Mouse (Mus musculus): ENCODE results near the gene Nhlrc2. TPM values are rescaled to one million over a fixed set of nuclear protein-coding genes. Genes with fewer than 3 reads are reported as not detected.

The Nhlrc2 gene
- polyA plus RNA-seq, 1 experiment from 2014 or later: 13.1 TPM

DNA sequence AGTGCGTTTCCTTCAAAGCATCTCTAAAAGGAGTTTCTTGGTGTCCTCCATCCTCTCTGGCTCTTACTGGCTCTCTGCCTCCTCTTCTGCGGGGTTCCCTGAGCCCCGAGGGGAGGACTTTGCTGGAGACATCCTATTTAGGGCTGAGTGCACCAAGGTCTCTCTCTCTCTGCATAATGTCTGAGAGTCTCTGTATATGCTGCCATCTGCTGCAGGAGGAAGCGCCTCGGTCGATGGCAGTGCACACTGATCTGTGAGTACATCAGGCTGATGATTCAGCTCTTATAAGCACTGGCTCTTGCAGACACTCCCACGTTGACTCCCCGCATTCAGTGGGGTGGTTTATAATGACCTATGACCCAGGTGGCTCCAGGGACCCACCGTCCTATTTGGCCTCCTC, 70.8 kb downstream of the Nhlrc2 start:
- no peak overlapping the region for H3K27ac ChIP-seq (replicated peaks; ENCODE audit: low read depth, low read length)
- WGBS: 68% methylated on average over 9 of the region's 9 CpGs
- H3K9me3 ChIP-seq (ENCODE audit: control insufficient read depth, low read length): no peaks in the 10 kb centered on the region
- no peak overlapping the region for H3K9ac ChIP-seq (ENCODE audit: low read depth, low read length)
- ATAC-seq (ENCODE audit: low read depth) (no peak), DNase-seq (ENCODE audit: low spot score) (no peak)
- H3K4me3 ChIP-seq (ENCODE audit: low read depth, low read length): no peak overlapping the region
- no peaks in the 10 kb centered on the region for H3K4me1 ChIP-seq (ENCODE audit: control insufficient read depth, insufficient read depth, low read length)
- no peak overlapping the region for H3K4me2 ChIP-seq (ENCODE audit: low read depth, low read length)
- no peaks in the 10 kb centered on the region for H3K36me3 ChIP-seq (ENCODE audit: control insufficient read depth, insufficient read depth, low read length)
- no peaks in the 10 kb centered on the region for H3K27me3 ChIP-seq (replicated peaks; ENCODE audit: control insufficient read depth, insufficient read depth, low read length)

- no peaks in the 10 kb centered on the region for H3K27me3 ChIP-seq (replicated peaks; ENCODE audit: control insufficient read depth, insufficient read depth, low read length)
- H3K4me3 ChIP-seq (ENCODE audit: low read depth, low read length): no peak overlapping the region
- no peak overlapping the region for H3K27ac ChIP-seq (replicated peaks; ENCODE audit: low read depth, low read length)
- H3K9ac ChIP-seq (ENCODE audit: low read depth, low read length): no peak overlapping the region
- no peaks in the 10 kb centered on the region for H3K9me3 ChIP-seq (ENCODE audit: control insufficient read depth, low read length)
- ATAC-seq (ENCODE audit: low read depth) (no peak), DNase-seq (ENCODE audit: low spot score) (peak; percentile 38)
- 61% methylated on average over 4 of the region's 4 CpGs for WGBS
- no peak overlapping the region for H3K4me2 ChIP-seq (ENCODE audit: low read depth, low read length)
- no peaks in the 10 kb centered on the region for H3K36me3 ChIP-seq (ENCODE audit: control insufficient read depth, insufficient read depth, low read length)
- H3K4me1 ChIP-seq (ENCODE audit: control insufficient read depth, insufficient read depth, low read length): no peaks in the 10 kb centered on the region
Measured at GRCm38 (mm10) chr19:56619546-56619945, 71.5 kb downstream of the Nhlrc2 start.

DNA sequence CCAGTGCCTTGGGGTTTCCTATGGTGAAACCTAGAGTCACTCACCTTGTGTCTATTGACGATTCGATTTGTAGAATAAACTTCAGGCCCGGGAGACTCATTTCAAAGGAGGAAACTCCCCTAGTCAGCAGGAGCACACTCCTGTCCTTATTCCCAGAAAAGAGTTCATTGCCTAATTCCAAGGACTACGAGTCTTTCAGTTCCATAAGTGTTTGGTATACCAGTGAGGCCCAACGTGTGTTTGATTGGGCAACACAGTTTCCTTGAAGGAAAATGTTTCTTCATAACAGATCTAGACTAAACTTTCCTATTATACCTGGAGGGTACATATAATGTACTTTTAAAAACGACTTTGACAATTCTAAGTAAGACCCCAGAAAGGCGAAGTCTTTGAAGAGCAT, 73.8 kb downstream of the Nhlrc2 start:
- Histone ChIP-seq H3K36me3 (ENCODE audit: control insufficient read depth, insufficient read depth, low read length) (no peaks in the 10 kb centered on the region), H3K4me2 (ENCODE audit: low read depth, low read length) (no peak overlapping the region), H3K27ac (replicated peaks; ENCODE audit: low read depth, low read length) (no peak overlapping the region), H3K4me1 (ENCODE audit: control insufficient read depth, insufficient read depth, low read length) (no peaks in the 10 kb centered on the region), H3K9me3 (ENCODE audit: control insufficient read depth, low read length) (no peaks in the 10 kb centered on the region), H3K27me3 (replicated peaks; ENCODE audit: control insufficient read depth, insufficient read depth, low read length) (no peaks in the 10 kb centered on the region), H3K9ac (ENCODE audit: low read depth, low read length) (no peak overlapping the region), H3K4me3 (ENCODE audit: low read depth, low read length) (no peak overlapping the region)
- 86% methylated on average over 7 of the region's 7 CpGs for WGBS
- ATAC-seq (ENCODE audit: low read depth) (no peak), DNase-seq (ENCODE audit: low spot score) (no peak)

DNA sequence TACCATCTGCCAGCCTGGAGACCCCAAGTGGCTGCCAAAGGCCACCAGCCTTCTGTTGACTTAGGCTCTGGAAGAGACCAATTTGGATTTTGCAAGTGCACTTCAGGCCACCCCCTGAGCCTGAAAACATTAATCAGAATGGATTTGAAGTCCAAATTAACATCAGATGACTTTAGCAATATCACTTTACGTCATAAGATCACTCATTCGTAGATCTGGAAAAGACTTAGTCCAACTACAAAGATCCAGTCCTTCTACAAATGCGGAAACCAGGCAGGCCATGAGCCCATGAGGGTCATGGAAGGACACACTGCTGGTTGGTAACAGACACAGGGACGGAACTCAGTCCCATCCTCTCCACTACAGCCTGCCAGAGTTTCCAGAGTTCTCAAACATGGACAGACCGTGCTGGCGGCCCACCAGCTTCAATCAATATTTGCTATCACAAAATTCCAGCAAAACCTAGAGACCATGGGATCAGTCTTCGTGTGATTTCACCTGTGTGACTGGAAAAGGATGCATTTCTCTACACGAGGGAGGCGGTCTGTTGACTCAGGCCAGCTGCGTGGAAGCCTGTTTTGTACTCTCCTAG, 79.9 kb downstream of the Nhlrc2 start:
- no peaks in the 10 kb centered on the region for H3K9me3 ChIP-seq (ENCODE audit: control insufficient read depth, low read length)
- H3K4me1 ChIP-seq (ENCODE audit: control insufficient read depth, insufficient read depth, low read length): no peaks in the 10 kb centered on the region
- ATAC-seq (ENCODE audit: low read depth): no peak
- H3K4me2 ChIP-seq (ENCODE audit: low read depth, low read length): no peak overlapping the region
- no peaks in the 10 kb centered on the region for H3K27me3 ChIP-seq (replicated peaks; ENCODE audit: control insufficient read depth, insufficient read depth, low read length)
- no peak overlapping the region for H3K27ac ChIP-seq (replicated peaks; ENCODE audit: low read depth, low read length)
- H3K4me3 ChIP-seq (ENCODE audit: low read depth, low read length): no peak overlapping the region
- no peak overlapping the region for H3K9ac ChIP-seq (ENCODE audit: low read depth, low read length)
- no peaks in the 10 kb centered on the region for H3K36me3 ChIP-seq (ENCODE audit: control insufficient read depth, insufficient read depth, low read length)
- WGBS: 81% methylated on average over 10 of the region's 10 CpGs
- no peak for DNase-seq (ENCODE audit: low spot score)

- WGBS: 69% methylated on average over 6 of the region's 6 CpGs
- ATAC-seq (ENCODE audit: low read depth): no peak
Measured at GRCm38 (mm10) chr19:56629647-56630046, 81.6 kb downstream of the Nhlrc2 start.

DNA sequence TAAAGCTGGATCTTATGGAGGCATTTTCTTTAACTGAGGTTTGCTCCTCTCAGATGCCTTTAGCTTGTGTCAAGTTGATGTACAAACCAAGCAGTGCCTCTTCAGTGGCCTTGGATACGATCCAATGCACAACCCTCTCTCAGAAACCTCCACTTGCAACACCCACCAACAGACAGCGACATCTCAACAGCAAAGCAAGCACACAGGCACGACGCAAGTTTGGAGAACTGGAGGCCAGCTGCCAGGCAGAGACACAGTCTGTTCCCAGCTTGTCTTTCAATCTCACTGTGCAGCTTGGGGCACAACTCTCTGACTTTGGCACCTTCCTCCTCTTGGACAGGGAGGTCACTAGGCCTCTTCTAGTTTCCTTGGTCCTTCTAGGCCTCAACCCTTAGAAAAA, 83.0 kb downstream of the Nhlrc2 start:
- no peak overlapping the region for H3K9ac ChIP-seq (ENCODE audit: low read depth, low read length)
- 72% methylated on average over 4 of the region's 4 CpGs for WGBS
- H3K4me2 ChIP-seq (ENCODE audit: low read depth, low read length): no peak overlapping the region

More at GRCm38 (mm10) chr19:56629647-56630046, 81.6 kb downstream of the Nhlrc2 start:
- Histone ChIP-seq H3K4me3 (ENCODE audit: low read depth, low read length) (no peak overlapping the region), H3K4me2 (ENCODE audit: low read depth, low read length) (no peak overlapping the region), H3K4me1 (ENCODE audit: control insufficient read depth, insufficient read depth, low read length) (no peaks in the 10 kb centered on the region), H3K27me3 (replicated peaks; ENCODE audit: control insufficient read depth, insufficient read depth, low read length) (no peaks in the 10 kb centered on the region), H3K36me3 (ENCODE audit: control insufficient read depth, insufficient read depth, low read length) (no peaks in the 10 kb centered on the region), H3K27ac (replicated peaks; ENCODE audit: low read depth, low read length) (no peak overlapping the region), H3K9ac (ENCODE audit: low read depth, low read length) (no peak overlapping the region), H3K9me3 (ENCODE audit: control insufficient read depth, low read length) (no peaks in the 10 kb centered on the region)
- DNase-seq (ENCODE audit: low spot score): no peak

GRCm38 (mm10) chr19:56631451-56631901, 83.4 kb downstream of the Nhlrc2 start:
- Histone ChIP-seq H3K4me1 (ENCODE audit: control insufficient read depth, insufficient read depth, low read length) (no peaks in the 10 kb centered on the region), H3K9me3 (ENCODE audit: control insufficient read depth, low read length) (no peaks in the 10 kb centered on the region), H3K27me3 (replicated peaks; ENCODE audit: control insufficient read depth, insufficient read depth, low read length) (no peaks in the 10 kb centered on the region), H3K4me2 (ENCODE audit: low read depth, low read length) (no peak overlapping the region), H3K36me3 (ENCODE audit: control insufficient read depth, insufficient read depth, low read length) (no peaks in the 10 kb centered on the region), H3K27ac (replicated peaks; ENCODE audit: low read depth, low read length) (no peak overlapping the region), H3K4me3 (ENCODE audit: low read depth, low read length) (no peak overlapping the region), H3K9ac (ENCODE audit: low read depth, low read length) (no peak overlapping the region)
- ATAC-seq (ENCODE audit: low read depth) (no peak), DNase-seq (ENCODE audit: low spot score) (no peak)
- 57% methylated on average over 11 of the region's 11 CpGs for WGBS

More for the DNA sequence above, 83.0 kb downstream of the Nhlrc2 start:
- Histone ChIP-seq H3K4me3 (ENCODE audit: low read depth, low read length) (no peak overlapping the region), H3K9me3 (ENCODE audit: control insufficient read depth, low read length) (no peaks in the 10 kb centered on the region), H3K27ac (replicated peaks; ENCODE audit: low read depth, low read length) (no peak overlapping the region), H3K27me3 (replicated peaks; ENCODE audit: control insufficient read depth, insufficient read depth, low read length) (no peaks in the 10 kb centered on the region), H3K36me3 (ENCODE audit: control insufficient read depth, insufficient read depth, low read length) (no peaks in the 10 kb centered on the region), H3K4me1 (ENCODE audit: control insufficient read depth, insufficient read depth, low read length) (no peaks in the 10 kb centered on the region)
- ATAC-seq (ENCODE audit: low read depth) (no peak), DNase-seq (ENCODE audit: low spot score) (no peak)

GRCm38 (mm10) chr19:56637035-56637683, 89.1 kb downstream of the Nhlrc2 start:
- H3K9ac ChIP-seq (ENCODE audit: low read depth, low read length): no peak overlapping the region
- ATAC-seq (ENCODE audit: low read depth) (no peak), DNase-seq (ENCODE audit: low spot score) (no peak)
- no peak overlapping the region for H3K4me2 ChIP-seq (ENCODE audit: low read depth, low read length)
- H3K4me1 ChIP-seq (ENCODE audit: control insufficient read depth, insufficient read depth, low read length): no peaks in the 10 kb centered on the region
- H3K4me3 ChIP-seq (ENCODE audit: low read depth, low read length): no peak overlapping the region
- no peaks in the 10 kb centered on the region for H3K27me3 ChIP-seq (replicated peaks; ENCODE audit: control insufficient read depth, insufficient read depth, low read length)
- H3K36me3 ChIP-seq (ENCODE audit: control insufficient read depth, insufficient read depth, low read length): no peaks in the 10 kb centered on the region
- 62% methylated on average over 12 of the region's 12 CpGs for WGBS
- no peak overlapping the region for H3K27ac ChIP-seq (replicated peaks; ENCODE audit: low read depth, low read length)
- 0 out of 2 replicates have a peak, but pooled peaks cover 3% of the 10 kb centered on the region for H3K9me3 ChIP-seq (ENCODE audit: control insufficient read depth, low read length)

GRCm38 (mm10) chr19:56637684-56638049, 89.6 kb downstream of the Nhlrc2 start:
- no peak for DNase-seq (ENCODE audit: low spot score)
- no peaks in the 10 kb centered on the region for H3K36me3 ChIP-seq (ENCODE audit: control insufficient read depth, insufficient read depth, low read length)
- 85% methylated on average over 9 of the region's 9 CpGs for WGBS
- H3K27ac ChIP-seq (replicated peaks; ENCODE audit: low read depth, low read length): no peak overlapping the region
- no peak overlapping the region for H3K9ac ChIP-seq (ENCODE audit: low read depth, low read length)
- H3K4me2 ChIP-seq (ENCODE audit: low read depth, low read length): no peak overlapping the region
- no peaks in the 10 kb centered on the region for H3K4me1 ChIP-seq (ENCODE audit: control insufficient read depth, insufficient read depth, low read length)
- 0 out of 2 replicates have a peak, but pooled peaks cover 3% of the 10 kb centered on the region for H3K9me3 ChIP-seq (ENCODE audit: control insufficient read depth, low read length)
- ATAC-seq (ENCODE audit: low read depth): no peak
- H3K4me3 ChIP-seq (ENCODE audit: low read depth, low read length): no peak overlapping the region
- no peaks in the 10 kb centered on the region for H3K27me3 ChIP-seq (replicated peaks; ENCODE audit: control insufficient read depth, insufficient read depth, low read length)
